Mouse (Mus musculus) CH12.LX (cell line): ENCODE data around the gene Nckap1l. TPM values are rescaled to one million over a fixed set of nuclear protein-coding genes. Genes with fewer than 3 reads are reported as not detected.

ENCODE experiments used
- DNase-seq: peaks from one replicate; pipeline ENCODE4 v3.0.0-alpha.2; 2013; ENCODE audit errors: extremely low read depth
- H3K27ac ChIP-seq: 2 replicates; pipeline ENCODE4 v1.5.1; 2012; ENCODE audit warnings: low read depth, mild to moderate bottlenecking, control low read depth, moderate library complexity; ENCODE audit not compliant: insufficient read depth
- H3K27me3 ChIP-seq: replicated peaks from 2 replicates; pipeline ENCODE3; 2012; ENCODE audit warnings: inconsistent platforms
- H3K36me3 ChIP-seq, 2 experiments: replicated peaks in 1 of 2; 2 replicates each; pipeline versions ENCODE3 to v1.6.1; 2012; ENCODE audit warnings: inconsistent platforms in 1 of 2, low read length in 1 of 2, mild to moderate bottlenecking in 1 of 2, mixed read lengths in 1 of 2, moderate library complexity in 1 of 2; ENCODE audit not compliant: control insufficient read depth in 1 of 2, insufficient read depth in 1 of 2
- H3K4me1 ChIP-seq, 2 experiments: 2 replicates each; pipeline ENCODE4 v1.6.1; 2012; ENCODE audit warnings: inconsistent platforms in 1 of 2, moderate library complexity in 1 of 2; ENCODE audit not compliant: insufficient read depth in 2 of 2, control insufficient read depth in 1 of 2
- H3K4me2 ChIP-seq: 2 replicates; pipeline ENCODE4 v1.6.1; 2012; ENCODE audit warnings: low read depth, mild to moderate bottlenecking, control low read depth; ENCODE audit not compliant: poor library complexity, insufficient read depth, severe bottlenecking
- H3K4me3 ChIP-seq, 3 experiments: fragments of 150-350 bp in 1 of 3; sonication (generic) in 1 of 3; replicated peaks in 1 of 3; 2 replicates each; pipeline versions ENCODE3 to v1.5.1; 2011 to 2012; ENCODE audit warnings: low read depth in 2 of 3, low read length in 2 of 3, mild to moderate bottlenecking in 2 of 3, moderate library complexity in 2 of 3, control low read depth in 1 of 3, improper control_type of control experiment in 1 of 3, inconsistent platforms in 1 of 3, mixed read lengths in 1 of 3; ENCODE audit not compliant: poor library complexity in 1 of 3
- H3K79me2 ChIP-seq: replicated peaks from 2 replicates; pipeline ENCODE4 v1.6.1; 2012; ENCODE audit warnings: mild to moderate bottlenecking, moderate library complexity; ENCODE audit not compliant: control insufficient read depth, poor library complexity, insufficient read depth, severe bottlenecking; ENCODE audit errors: extremely low read depth
- H3K9ac ChIP-seq: 2 replicates; pipeline ENCODE4 v1.6.1; 2012; ENCODE audit warnings: low read depth, mild to moderate bottlenecking, control low read depth, moderate library complexity; ENCODE audit not compliant: insufficient read depth
- H3K9me3 ChIP-seq: replicated peaks from 2 replicates; pipeline ENCODE3; 2012; ENCODE audit warnings: low read length, inconsistent platforms, mixed read lengths
- BHLHE40 ChIP-seq: IDR thresholded peaks from 2 replicates; pipeline ENCODE4 v1.6.1; 2011; ENCODE audit warnings: mild to moderate bottlenecking, low read depth, low read length, improper control_type of control experiment
- CHD1 ChIP-seq: IDR thresholded peaks from 2 replicates; pipeline ENCODE4 v1.6.1; 2012; ENCODE audit warnings: low read depth, low read length, improper control_type of control experiment, inconsistent platforms
- CHD2 ChIP-seq: IDR thresholded peaks from 2 replicates; pipeline ENCODE4 v1.6.1; 2011; ENCODE audit warnings: low read length, improper control_type of control experiment
- ELF1 ChIP-seq: IDR thresholded peaks from 2 replicates; pipeline ENCODE4 v1.6.1; 2014; ENCODE audit warnings: low read depth, mild to moderate bottlenecking, inconsistent platforms, low read length, improper control_type of control experiment
- ETS1 ChIP-seq: conservative IDR thresholded peaks from 2 replicates; pipeline ENCODE4 v1.6.1; 2012; ENCODE audit warnings: low read depth, mild to moderate bottlenecking, inconsistent platforms, low read length, improper control_type of control experiment, moderate library complexity
- HCFC1 ChIP-seq: IDR thresholded peaks from 2 replicates; pipeline ENCODE4 v1.6.1; 2012; ENCODE audit warnings: low read depth, mild to moderate bottlenecking, inconsistent platforms, low read length, improper control_type of control experiment
- IRF4 ChIP-seq: IDR thresholded peaks from 2 replicates; pipeline ENCODE4 v1.6.1; 2014; ENCODE audit warnings: low read depth, mild to moderate bottlenecking, inconsistent platforms, low read length, improper control_type of control experiment
- MAFK ChIP-seq: IDR thresholded peaks from 2 replicates; pipeline ENCODE4 v1.6.1; 2011; ENCODE audit warnings: low read length, improper control_type of control experiment; ENCODE audit not compliant: insufficient replicate concordance
- MAX ChIP-seq: IDR thresholded peaks from 2 replicates; pipeline ENCODE4 v1.6.1; 2011; ENCODE audit warnings: low read length, improper control_type of control experiment
- MEF2A ChIP-seq: IDR thresholded peaks from 2 replicates; pipeline ENCODE4 v1.6.1; 2014; ENCODE audit warnings: low read depth, mild to moderate bottlenecking, inconsistent platforms, low read length, improper control_type of control experiment, borderline replicate concordance
- MXI1 ChIP-seq: IDR thresholded peaks from 2 replicates; pipeline ENCODE4 v1.6.1; 2011; ENCODE audit warnings: mild to moderate bottlenecking, low read depth, low read length, improper control_type of control experiment
- MYC ChIP-seq: IDR thresholded peaks from 2 replicates; pipeline ENCODE4 v1.6.1; 2011; ENCODE audit warnings: low read depth, mild to moderate bottlenecking, improper control_type of control experiment, low read length
- NRF1 ChIP-seq: IDR thresholded peaks from 2 replicates; pipeline ENCODE4 v1.6.1; 2014; ENCODE audit warnings: low read depth, mild to moderate bottlenecking, inconsistent platforms, low read length, improper control_type of control experiment, moderate library complexity
- POLR2A ChIP-seq: IDR thresholded peaks from 2 replicates; pipeline ENCODE4 v1.6.1; 2011; ENCODE audit warnings: low read depth, mild to moderate bottlenecking, improper control_type of control experiment, low read length
- RAD21 ChIP-seq: IDR thresholded peaks from 2 replicates; pipeline ENCODE4 v1.6.1; 2011; ENCODE audit warnings: low read depth, mild to moderate bottlenecking, low read length, improper control_type of control experiment, moderate library complexity
- RCOR1 ChIP-seq: conservative IDR thresholded peaks from 2 replicates; pipeline ENCODE4 v1.6.1; 2012; ENCODE audit warnings: low read depth, mild to moderate bottlenecking, inconsistent platforms, low read length, improper control_type of control experiment
- SMC3 ChIP-seq: IDR thresholded peaks from 2 replicates; pipeline ENCODE4 v1.6.1; 2011; ENCODE audit warnings: low read depth, low read length, improper control_type of control experiment
- USF1 ChIP-seq: IDR thresholded peaks from 2 replicates; pipeline ENCODE4 v1.6.1; 2014; ENCODE audit warnings: low read depth, mild to moderate bottlenecking, inconsistent platforms, low read length, improper control_type of control experiment
- USF2 ChIP-seq: conservative IDR thresholded peaks from 2 replicates; pipeline ENCODE4 v1.6.1; 2011; ENCODE audit warnings: low read depth, low read length, improper control_type of control experiment
- ZC3H11A ChIP-seq: IDR thresholded peaks from 2 replicates; pipeline ENCODE4 v1.6.1; 2012; ENCODE audit warnings: low read depth, mild to moderate bottlenecking, inconsistent platforms, low read length, improper control_type of control experiment
- ZMIZ1 ChIP-seq: IDR thresholded peaks from 2 replicates; pipeline ENCODE4 v1.6.1; 2012; ENCODE audit warnings: low read depth, mild to moderate bottlenecking, inconsistent platforms, low read length, improper control_type of control experiment
- ZNF384 ChIP-seq: IDR thresholded peaks from 2 replicates; pipeline ENCODE4 v1.6.1; 2012; ENCODE audit warnings: low read depth, low read length, improper control_type of control experiment, inconsistent platforms
- dilution Hi-C: fragments of 300-500 bp; cut with MboI; formaldehyde crosslinking; loops from 2 replicates; pipeline ENCODE4 v1.14.3; 2020; ENCODE audit warnings: low sequenced_read_pairs; ENCODE audit not compliant: extremely low pct_unique_long_range_greater_than_20kb, extremely low pct_ligation_motif_present
- in situ Hi-C: fragments of 300-500 bp; cut with MboI; formaldehyde crosslinking; loops from 3 replicates; pipeline ENCODE4 v1.14.3; 2019; ENCODE audit warnings: low sequenced_read_pairs, low pct_ligation_motif_present, low pct_unique_long_range_greater_than_20kb, mixed read lengths
- polyA plus RNA-seq: library from polyadenylated mRNA; unstranded; fragments of >175 nt; gene quantifications from 2 replicates; pipeline ENCODE4 v1.2.1, GENCODE M21; 2012; ENCODE audit warnings: low read depth; ENCODE audit not compliant: insufficient read length
- total RNA-seq, 2 experiments: library from RNA; depleted of rRNA; stranded (reverse); fragments of 300-350 nt in 1 of 2; fragments of >200 nt in 1 of 2; gene quantifications; 2 replicates each; pipeline ENCODE4 v1.2.3; 2012 to 2014

Nckap1l gene
- total and polyA plus RNA-seq, 3 experiments = 68.6 to 109 (median 77.7) TPM

DNA sequence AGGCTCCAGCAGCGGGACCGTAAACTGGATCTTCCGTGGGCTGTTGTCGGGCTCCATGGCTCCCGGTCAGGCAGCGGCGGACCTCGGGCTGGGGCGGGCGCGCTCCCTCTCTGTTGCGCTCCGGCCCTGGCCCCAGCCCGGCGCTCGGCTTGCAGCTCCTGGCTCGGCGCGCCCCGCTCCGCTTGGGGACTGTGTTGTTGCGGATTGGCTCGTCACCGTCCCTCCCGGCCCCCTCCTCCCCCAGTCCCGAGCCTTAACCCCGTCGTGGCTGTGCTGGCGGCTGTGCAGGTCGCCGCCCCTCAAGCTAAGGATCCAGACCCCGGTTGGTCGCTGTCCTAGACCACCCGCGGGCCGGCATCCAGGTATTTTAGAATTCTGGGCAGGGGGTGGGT is 84.2 kb downstream of the Nckap1l start, which contains the start of gene Ppp1r1a:
Gene Ppp1r1a, minus strand, starts transcription at position 182 of the 392 bp plus-strand sequence.
- dilution Hi-C loops = no loop called here

DNA sequence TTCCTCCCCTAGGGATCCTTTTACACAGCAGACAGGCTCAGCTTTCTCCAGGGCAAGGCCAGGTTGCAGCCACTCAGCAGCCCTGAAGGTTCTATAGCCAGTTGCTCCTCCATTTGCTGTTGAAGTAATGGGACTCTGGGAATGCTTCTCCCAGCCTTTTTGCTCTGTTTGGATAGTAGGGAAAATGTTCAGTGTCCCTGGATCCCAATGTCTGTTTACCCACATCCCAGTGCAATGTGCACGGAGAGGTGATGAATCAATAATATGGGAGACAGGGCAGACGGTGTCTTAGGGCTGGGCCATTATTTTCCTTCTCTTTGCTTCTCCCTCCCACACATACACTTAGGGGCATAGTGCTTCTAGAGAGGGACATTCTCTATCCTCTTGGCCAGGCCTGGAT is 85.7 kb downstream of the Nckap1l start:
- H3K9me3 ChIP-seq = no peaks in the 10 kb centered on the region
- TF ChIP-seq SMC3 (no peak), POLR2A (no peak), ZC3H11A (no peak), MAX (no peak), MXI1 (no peak), USF2 (no peak), RCOR1 (no peak), IRF4 (no peak), BHLHE40 (no peak), ZMIZ1 (no peak), MEF2A (no peak), NRF1 (no peak)
- H3K27me3 ChIP-seq = no peaks in the 10 kb centered on the region

More for the DNA sequence above, 84.2 kb downstream of the Nckap1l start, which contains the start of gene Ppp1r1a:
- no peak within 1 kb of the TSS for H3K9ac ChIP-seq
- DNase-seq = no peak
- peaks cover 0 to 15% of the 10 kb centered on the region in 2 experiments; a peak in 1 of 4 replicates for H3K4me1 ChIP-seq
- in situ Hi-C loops = no loop called here
- H3K9me3 ChIP-seq = no peaks in the 10 kb centered on the region
- no peaks in the 10 kb centered on the region for H3K27me3 ChIP-seq
- H3K4me2 ChIP-seq = no peak within 1 kb of the TSS
- H3K4me3 ChIP-seq = no peak within 1 kb of the TSS
- no peak within 1 kb of the TSS for H3K27ac ChIP-seq
- no peaks in the 10 kb centered on the region for H3K79me2 ChIP-seq
- TF ChIP-seq IRF4 (no peak), HCFC1 (no peak), CHD2 (no peak), MAFK (no peak), ZC3H11A (no peak), NRF1 (no peak), BHLHE40 (no peak), MYC (no peak), ZNF384 (no peak), CHD1 (no peak), USF1 (no peak), ELF1 (no peak), ETS1 (no peak), RAD21 (no peak)
- TF ChIP-seq, all 38 proteins: peak for 0
- peaks cover 0 to 13% of the 10 kb centered on the region in 2 experiments for H3K36me3 ChIP-seq

More for the DNA sequence above, 85.7 kb downstream of the Nckap1l start:
- dilution Hi-C loops = no loop called here
- H3K36me3 ChIP-seq = peaks cover 0 to 13% of the 10 kb centered on the region in 2 experiments
- in situ Hi-C loops = no loop called here
- no peak for DNase-seq
- H3K79me2 ChIP-seq = no peaks in the 10 kb centered on the region
- no peak overlapping the region for H3K4me2 ChIP-seq
- H3K9ac ChIP-seq = no peak overlapping the region
- H3K4me1 ChIP-seq = peaks cover 0 to 5% of the 10 kb centered on the region in 2 experiments; a peak in 1 of 4 replicates
- H3K4me3 ChIP-seq = no peak overlapping the region
- H3K27ac ChIP-seq = no peak overlapping the region
